Mouse (Mus musculus) gastrocnemius, adult 8-10 months (tissue): ENCODE results near the gene Ppp2r1a. TPM values are rescaled to one million over a fixed set of nuclear protein-coding genes. Genes with fewer than 3 reads are reported as not detected.
A peak's percentile ranks its signal among the peaks of the same experiment; 100 is the strongest.

Experiments used
- DNase-seq, 2 experiments: peaks; one replicate each; pipeline ENCODE4 v3.0.0; 2022; ENCODE audit warnings: low spot score in 2 of 2
- total RNA-seq, 4 experiments: library from RNA; stranded (reverse); gene quantifications; 2 replicates each; pipeline ENCODE4 v1.2.4; 2022

The Ppp2r1a gene
- total RNA-seq, result 100 to 1,000 TPM in 1 of 4 experiments, 10 to 100 TPM in 3; 79.4 to 102 (median 85.5) TPM

DNA sequence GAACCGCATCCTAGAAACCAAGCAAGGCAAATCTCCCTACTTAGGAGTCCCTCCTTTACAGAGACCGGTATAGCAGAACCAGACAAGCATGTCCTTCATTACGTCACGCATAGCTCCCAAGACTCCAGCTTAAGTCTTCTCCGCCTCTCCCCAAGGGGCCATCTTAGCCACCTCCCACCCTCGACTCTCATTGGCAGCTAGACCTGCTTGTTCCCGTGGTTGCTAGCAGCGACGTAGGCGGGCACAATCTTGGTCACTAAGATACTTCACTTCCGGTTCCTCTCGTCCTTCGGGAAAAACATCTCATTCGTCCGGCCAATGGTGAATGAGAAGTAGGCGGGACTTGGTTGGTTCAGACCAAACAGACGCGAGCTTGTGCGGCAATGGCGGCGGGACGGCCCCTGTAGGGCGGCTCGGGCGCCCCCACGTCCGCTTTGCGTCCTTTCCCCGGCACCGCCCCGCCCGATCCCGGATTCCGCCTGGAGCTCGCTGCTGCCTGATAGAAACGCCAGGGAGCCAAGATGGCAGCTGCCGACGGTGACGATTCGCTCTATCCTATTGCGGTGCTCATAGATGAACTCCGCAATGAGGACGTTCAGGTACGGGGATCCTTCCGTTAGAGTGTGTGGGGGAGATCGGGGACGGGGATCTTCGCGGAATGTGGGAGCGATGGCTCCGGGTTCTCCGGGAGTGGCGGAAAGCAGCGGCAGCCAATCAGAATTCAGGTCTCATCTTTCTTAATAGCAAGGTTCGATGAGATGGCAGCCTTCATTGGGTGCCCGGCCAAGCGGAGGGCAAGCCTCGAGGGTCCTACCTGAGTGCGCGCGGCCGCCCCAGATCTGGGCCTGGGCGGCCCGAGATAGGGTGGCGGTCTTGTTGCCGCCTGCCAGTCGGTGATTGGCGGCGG is at the start of gene Ppp2r1a:
Ppp2r1a (plus strand) TSS at position 327 of the 907 bp plus-strand sequence.
- DNase-seq, result peak; percentile 98 to 99

DNA sequence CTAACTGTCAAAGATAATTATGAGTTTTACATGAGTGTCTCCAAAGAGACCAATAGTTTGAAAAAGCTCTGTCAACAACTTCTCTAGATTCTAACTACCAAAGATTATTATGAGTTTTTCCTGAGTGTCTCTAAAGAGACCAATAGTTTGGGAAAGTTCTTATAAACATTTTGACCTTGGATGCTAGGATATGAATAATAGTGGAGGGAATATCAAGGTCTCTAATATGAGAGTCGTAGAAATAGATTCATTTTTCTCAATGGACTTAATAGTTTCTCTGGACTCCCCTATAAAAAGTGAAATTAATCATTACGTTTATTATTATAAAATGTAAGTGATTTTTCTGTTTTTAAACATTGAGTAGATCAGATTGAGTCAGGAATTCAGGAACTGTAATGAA is 40.1 kb upstream of the Ppp2r1a start, which contains the start of gene Vmn1r231:
Vmn1r231 (minus strand) TSS at position 101 of the 400 bp plus-strand sequence.
- DNase-seq, result no peak

DNA sequence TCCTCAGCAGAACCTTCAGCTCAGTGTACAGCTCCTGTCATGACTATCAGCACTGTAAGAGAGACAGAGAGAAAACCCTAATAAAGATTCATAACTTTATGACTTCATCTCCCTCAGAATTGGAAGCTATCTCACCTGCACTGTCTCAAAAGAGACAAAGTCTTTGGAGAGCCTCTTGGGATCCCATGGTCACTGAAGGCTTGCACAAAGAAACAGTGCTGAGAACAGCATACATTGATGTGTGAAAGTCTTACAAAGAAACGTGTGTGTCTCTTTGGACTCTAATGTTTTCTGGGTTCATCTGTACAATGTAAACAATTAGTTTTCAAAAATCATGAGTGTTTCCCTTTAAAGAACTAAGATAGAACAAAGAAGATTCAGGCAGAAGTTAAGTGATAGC is 25.5 kb upstream of the Ppp2r1a start, which contains the start of gene Vmn1r232:
Vmn1r232 (minus strand) TSS at position 101 of the 400 bp plus-strand sequence.
- no peak for DNase-seq

DNA sequence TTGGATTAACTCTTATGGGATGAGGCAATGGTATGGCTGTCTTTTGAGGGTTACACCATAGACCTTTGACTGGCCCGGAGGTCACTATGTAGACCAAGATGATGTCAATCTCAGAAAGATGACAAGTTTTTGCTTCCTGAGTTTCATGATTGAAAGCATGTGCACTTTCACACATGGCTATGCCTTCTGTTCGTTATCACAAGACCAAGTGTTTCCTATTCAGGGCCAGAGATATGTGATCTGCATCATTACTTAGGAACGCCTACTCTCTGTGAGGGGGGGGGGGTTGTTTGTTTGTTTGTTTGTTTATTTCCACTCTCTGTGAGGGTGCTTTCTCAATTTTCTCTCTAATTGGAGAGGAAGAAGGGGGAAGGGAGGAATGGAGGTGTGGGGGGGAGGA is 885 bp upstream of the Ppp2r1a start:
- DNase-seq, result no peak

DNA sequence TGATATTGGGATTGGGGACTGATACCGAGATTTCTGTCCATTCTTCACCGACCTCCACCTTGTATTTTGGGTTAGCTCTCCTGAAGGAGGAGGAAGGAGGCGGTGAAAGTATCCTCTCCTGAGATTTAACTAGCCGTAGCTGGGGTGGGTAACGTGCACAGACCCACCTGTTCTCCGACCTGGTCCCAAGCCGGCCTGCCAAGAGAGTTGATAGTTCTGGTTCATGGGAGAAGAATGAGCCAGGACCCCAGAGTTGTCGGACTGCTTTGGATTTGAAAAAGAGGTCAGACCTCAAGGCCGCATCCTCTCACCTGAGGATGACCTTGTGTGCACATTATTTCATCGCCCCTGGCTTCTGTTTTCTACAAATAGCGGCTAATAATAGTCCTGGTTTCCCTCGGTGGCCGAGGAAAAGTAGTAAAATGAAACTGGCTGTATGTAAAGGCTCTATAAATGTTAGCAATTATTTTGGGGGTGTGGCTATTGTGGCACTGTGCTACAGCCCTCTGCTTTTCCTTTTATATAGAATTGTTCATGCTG is 985 bp downstream of the Ppp2r1a start:
- DNase-seq, result no peak

DNA sequence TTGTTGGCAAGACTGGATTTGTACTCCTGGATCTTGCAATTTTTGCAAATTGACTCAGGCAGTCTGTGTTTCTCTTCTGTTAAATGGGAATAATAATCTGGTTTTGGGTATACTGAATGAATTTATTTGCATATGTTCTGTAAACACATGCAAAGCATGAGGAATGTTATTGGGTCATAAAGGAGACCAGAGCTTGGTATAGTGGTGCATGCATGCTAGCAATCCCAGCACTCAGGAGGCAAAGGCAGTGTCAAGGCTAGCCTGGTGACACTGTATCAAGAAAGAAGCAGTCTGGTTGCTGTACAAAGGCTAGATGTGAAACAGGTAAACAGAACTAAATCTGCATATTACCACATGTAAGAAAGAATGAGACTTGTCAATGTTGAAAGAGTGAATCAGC is 1.5 kb downstream of the Ppp2r1a start:
- no peak for DNase-seq

DNA sequence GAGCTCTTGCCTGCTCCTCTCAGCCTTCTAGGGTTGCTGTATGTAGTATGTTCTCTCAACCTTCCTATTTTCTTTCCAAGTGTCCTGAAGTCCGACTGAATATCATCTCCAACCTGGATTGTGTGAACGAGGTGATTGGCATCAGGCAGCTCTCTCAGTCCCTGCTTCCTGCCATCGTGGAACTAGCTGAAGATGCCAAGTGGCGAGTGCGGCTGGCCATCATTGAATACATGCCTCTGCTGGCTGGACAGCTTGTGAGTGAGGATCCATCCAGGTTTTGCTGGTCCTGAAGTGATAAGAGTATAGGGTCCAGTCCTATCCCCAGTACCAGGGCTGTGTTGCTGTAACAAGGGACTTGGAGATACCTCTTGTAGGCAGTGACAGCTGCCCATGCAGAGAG is 15.3 kb downstream of the Ppp2r1a start:
- no peak for DNase-seq

DNA sequence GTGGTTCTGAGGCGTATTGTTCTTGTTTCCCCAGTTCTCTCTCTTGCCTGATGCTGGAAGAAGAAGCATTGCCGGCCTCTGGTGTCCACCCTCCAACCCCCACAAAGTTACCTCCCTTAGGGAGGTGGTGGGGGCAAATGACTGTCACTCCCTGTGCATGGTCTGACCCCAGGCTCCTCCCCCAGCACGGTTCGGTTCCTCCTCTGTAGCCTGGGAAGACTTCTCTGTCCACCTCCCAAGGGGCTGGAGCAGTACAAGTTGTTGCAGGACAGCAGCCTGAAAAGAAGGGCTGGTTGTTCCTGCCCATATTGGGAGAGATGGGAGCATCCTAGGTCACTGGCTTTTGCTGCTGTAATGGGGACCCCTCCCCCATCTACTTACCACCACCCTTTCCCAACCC is 20.3 kb downstream of the Ppp2r1a start:
- DNase-seq, result peak in 1 of 2 experiments; percentile 11

DNA sequence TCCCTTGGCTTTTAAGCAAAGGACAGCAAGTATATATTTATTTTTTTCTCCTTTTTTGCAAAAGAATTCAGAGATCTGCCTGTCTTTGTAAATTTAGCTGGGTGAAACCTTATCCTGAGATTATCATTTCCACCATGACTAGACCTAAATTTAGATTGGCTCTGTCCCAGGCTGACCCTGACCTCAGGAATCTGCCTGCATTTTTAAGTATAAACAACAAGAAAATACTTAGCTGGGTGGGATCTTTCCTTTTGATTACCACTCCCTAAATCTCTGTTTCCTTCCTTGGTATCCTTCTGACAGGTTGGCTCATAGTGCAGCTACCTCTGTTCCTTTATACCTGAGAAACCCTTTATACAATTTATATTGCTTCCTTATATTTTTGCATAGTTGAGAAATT is 21.6 kb downstream of the Ppp2r1a start:
- no peak for DNase-seq

DNA sequence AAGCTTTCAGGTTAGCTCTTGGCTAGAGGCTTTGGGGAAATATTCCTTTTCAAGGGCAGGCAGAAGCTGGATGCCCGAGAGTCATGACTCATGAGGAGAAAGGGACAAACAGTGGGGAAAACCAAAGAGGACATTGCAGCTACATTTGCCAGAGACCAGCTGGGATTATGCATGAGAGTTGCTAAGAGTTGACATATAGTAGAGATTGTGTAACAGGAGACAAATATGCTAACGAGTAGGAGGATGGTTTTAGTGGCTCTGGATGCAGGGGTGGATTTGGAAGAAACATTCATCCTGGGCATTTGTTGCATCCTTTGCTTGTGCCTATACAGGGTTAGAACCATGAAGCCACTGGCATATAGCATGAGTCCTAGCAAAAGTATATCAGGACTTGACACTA is 48.6 kb downstream of the Ppp2r1a start:
- DNase-seq, result no peak

DNA sequence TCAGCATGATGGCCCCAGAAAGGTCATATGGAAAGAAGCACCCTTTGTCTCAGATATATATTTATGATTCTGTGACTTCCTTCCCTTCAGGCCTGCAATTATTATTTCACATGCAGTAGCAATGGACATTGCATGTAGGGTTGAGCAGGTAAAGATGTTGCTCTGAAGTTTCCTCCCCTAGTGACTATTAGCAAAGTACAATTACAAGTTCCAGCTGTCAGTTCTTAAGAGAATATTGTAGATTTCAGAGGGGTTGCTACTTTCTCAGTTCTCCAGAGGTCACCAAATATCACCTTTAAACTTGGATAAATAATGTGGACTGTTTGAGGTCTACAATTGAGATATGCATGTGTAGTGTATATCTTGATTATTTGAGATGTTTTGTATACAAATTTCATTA is 51.3 kb downstream of the Ppp2r1a start, which contains the start of gene Vmn1r233:
Vmn1r233 (minus strand) TSS at position 101 of the 400 bp plus-strand sequence.
- no peak for DNase-seq

DNA sequence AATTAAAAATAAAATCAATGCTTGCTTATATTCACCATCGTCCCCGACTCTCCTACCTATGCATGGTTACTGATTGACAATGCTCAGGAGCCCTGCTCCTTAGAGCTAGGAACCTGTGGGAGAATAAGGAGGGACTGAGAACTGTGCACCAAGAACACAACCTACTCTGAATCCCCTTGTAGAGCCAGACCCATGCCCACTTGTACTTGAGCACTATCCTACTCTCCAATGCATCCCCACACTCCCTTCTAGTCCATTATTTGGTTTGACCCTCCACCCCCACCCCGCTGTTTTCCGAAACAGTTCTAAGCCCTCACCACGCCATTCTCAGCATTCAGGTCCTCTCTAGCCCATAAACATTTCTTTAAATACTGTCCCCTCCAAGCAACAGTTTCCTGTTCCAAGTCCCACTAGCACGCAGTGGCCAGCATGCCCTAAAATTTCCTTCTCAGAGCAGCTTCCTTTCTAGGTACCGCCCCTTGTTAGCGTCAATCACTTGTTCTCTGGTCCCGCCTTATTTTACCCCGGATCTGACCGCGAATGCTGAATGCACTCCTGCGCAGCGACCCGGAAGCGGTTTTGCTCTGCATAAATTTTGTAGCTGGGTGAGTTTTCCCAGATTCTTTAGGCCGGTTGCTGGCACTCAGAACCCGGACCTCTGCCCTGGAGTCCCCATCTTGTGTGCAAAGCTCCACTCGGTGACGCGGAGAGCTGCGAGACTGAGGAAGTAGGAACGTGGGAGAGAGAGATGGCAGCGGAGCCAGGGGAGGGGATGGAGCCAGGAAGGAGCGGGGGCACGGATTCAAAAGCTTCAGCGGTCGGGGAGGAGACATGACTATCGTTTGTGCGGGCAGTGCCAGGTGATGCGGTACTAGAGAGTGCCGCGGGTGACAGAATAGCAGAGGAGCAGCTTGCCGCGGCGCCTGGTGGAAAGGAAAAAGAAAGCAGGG is 63.5 kb downstream of the Ppp2r1a start, which contains the start of gene Zfp160:
Zfp160 (plus strand) TSS at position 522 of the 950 bp plus-strand sequence.
- peak; percentile 61 to 69 for DNase-seq

DNA sequence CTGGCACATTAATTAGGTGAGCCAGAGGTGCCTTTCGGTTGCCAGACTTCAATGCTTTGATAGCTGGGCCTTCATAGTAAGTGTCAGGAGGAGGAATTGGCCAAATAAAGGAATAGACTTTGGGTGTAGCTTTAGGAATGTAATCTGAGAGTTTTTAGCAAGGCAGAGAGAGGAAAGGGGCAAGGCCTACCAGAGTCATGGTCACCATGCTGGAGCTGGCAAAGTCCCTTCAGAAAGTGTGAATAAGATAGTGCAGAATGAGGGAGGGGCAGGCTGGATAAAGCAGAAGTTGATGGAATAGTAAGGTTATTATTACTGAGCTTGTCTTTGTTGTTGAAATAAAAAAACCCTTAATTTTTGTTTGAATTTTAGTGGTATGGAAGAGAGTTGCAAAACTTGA is 64.6 kb downstream of the Ppp2r1a start:
- no peak for DNase-seq

Other genes starting within 250 kb of the Ppp2r1a start
- not detected for gene Vmn1r227, start 215.5 kb upstream of the Ppp2r1a start, total RNA-seq
- gene Vmn1r228, start 159.2 kb upstream of the Ppp2r1a start, total RNA-seq, result not detected
- not detected for gene Vmn1r229, start 133.8 kb upstream of the Ppp2r1a start, total RNA-seq
- gene Vmn1r230, start 104.9 kb upstream of the Ppp2r1a start, total RNA-seq, result not detected
- gene Vmn1r231, start 40.2 kb upstream of the Ppp2r1a start, total RNA-seq, result not detected
- gene Vmn1r232, start 25.6 kb upstream of the Ppp2r1a start, total RNA-seq, result not detected
- not detected for gene Vmn1r233, start 51.2 kb downstream of the Ppp2r1a start, total RNA-seq
- gene Zfp160, start 63.6 kb downstream of the Ppp2r1a start, total RNA-seq, result 1 to 10 TPM; 4.5 to 7.3 (median 5.5) TPM